Mouse (Mus musculus): ENCODE data around the gene Gabrp.

Gabrp gene

DNA sequence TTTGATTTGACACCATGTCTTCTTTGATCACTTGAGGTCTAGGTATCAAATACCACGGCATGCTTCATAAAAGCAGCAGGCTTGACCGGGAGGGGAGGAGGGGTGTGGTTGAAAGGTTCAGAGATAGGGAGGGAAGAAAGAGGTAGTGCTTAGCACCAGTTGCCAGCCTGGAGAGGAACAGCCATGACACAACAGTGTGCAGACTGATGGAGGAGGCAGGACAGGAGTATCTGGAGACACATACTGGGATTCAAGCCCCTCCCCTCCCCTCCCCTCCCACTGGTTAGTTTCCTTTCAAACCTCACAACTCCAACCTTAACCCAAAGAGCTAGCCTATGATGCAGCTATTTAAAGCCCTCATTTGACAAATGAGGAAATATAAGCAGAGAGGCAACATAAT lies 49.2 kb downstream of the Gabrp start:
- DNase-seq (ENCODE audit: low read depth, low spot score), result no peak

DNA sequence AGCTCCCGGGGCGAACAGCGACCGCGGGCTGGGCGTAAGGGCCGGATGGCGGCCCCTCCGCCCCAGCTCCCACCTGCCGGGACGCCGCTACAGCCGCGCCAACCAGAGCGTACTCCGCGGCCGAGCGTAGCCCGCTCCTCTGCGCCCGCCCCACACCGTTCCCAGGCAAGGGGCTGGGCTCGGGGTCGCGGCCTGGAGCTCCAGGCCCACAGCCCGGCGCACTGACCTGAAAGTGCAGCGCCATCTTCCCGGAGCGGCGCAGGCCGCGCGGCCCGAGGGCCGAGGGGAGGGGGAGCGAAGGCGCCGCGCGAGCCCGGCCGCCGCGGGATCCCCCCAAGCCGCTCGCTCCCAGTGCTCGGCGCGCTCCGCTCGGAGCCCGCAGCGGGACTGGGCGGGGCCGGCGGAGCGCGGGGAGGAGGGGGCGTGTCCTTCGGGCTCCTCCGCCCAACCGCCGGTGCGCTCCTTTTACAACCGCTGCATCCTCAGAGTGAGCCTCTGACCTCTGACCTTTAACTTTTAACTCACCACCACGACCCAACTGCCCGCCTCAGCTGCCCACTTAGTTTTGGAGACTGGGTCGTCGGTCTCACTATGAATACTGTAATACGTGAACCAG lies 65.3 kb downstream of the Gabrp start, which contains the start of gene Ranbp17:
Gene Ranbp17 (minus strand): TSS at position 371 of the 616 bp plus-strand sequence.
- DNase-seq (ENCODE audit: low read depth, low spot score), result no peak

DNA sequence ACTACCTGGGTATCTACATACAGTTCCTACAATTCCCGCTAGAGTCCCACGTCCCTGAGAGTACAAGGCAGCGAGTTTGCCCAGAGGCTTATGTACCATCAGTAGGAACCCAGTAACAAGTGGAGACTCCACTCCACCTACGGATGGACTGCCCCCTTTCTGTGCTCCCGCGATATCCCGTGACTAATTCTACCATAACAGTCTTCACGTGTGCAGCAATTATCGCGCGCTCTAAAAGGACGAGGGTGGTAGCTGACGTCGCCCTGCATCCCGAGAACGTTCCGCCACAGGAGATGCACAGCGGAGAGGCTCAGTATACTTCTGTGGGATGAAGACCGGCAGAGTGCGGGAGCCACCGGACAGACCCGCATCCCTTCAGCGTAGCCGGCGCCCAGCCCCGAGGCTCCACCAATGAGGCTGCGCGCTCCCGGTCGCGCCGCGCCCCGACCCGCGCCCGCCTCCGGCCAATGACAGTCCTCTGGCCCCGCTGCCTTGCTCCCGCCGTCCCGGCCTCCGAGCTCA lies 65.8 kb downstream of the Gabrp start:
- peak; percentile 65 for DNase-seq (ENCODE audit: low read depth, low spot score)

DNA sequence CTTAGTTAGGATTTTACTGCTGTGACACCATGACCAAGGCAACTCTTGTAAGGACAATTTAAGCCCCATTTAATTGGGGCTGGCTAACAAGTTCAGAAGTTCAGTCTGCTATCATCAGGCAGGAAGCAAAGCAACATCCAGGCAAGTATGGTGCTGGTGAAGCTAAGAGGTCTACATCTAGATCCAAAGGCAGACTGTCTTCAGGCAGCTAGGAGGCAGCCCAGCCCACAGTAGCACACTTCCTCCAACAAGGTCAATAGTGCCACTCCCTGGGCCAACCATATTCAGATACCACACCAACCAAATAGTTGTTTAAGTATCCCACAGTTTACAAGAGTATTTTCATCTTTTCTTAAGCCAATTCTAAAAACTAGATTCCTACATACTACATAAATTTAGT lies 69.4 kb downstream of the Gabrp start:
- no peak for DNase-seq (ENCODE audit: low read depth, low spot score)
